Mouse (Mus musculus) kidney, embryonic 15.5 days (tissue): ENCODE measurements around the gene Mief2. TPM values are rescaled to one million over a fixed set of nuclear protein-coding genes. Genes with fewer than 3 reads are reported as not detected.
A peak's percentile ranks its signal among the peaks of the same experiment; 100 is the strongest.

Source experiments
- ATAC-seq: fragments of 200-750 bp; cut with Nextera tagmentation; replicated peaks from 2 replicates; pipeline ENCODE4 v1.8.0; 2017; ENCODE audit warnings: moderate TSS enrichment; ENCODE audit not compliant: low FRiP score
- H3K27ac ChIP-seq: fragments of 300-500 bp; sonication (generic); 2 replicates; pipeline ENCODE4 v1.5.1; 2015; ENCODE audit warnings: mild to moderate bottlenecking, inconsistent platforms
- H3K27me3 ChIP-seq: fragments of 300-500 bp; sonication (generic); 2 replicates; pipeline ENCODE4 v1.6.1; 2015; ENCODE audit warnings: inconsistent platforms
- H3K36me3 ChIP-seq: fragments of 300-500 bp; sonication (generic); 2 replicates; pipeline ENCODE4 v1.6.1; 2015; ENCODE audit warnings: inconsistent platforms
- H3K4me1 ChIP-seq: fragments of 300-500 bp; sonication (generic); 2 replicates; pipeline ENCODE4 v1.6.1; 2015; ENCODE audit warnings: inconsistent platforms
- H3K4me2 ChIP-seq: fragments of 300-500 bp; sonication (generic); 2 replicates; pipeline ENCODE4 v1.6.1; 2015; ENCODE audit warnings: moderate library complexity, mild to moderate bottlenecking, inconsistent platforms
- H3K4me3 ChIP-seq: fragments of 300-500 bp; sonication (generic); replicated peaks from 2 replicates; pipeline ENCODE4 v1.5.1; 2015; ENCODE audit warnings: mild to moderate bottlenecking, inconsistent platforms
- H3K9ac ChIP-seq: fragments of 300-500 bp; sonication (generic); 2 replicates; pipeline ENCODE4 v1.6.1; 2015; ENCODE audit warnings: mild to moderate bottlenecking, inconsistent platforms
- H3K9me3 ChIP-seq: fragments of 300-500 bp; sonication (generic); replicated peaks from 2 replicates; pipeline ENCODE4 v1.6.1; 2016; ENCODE audit warnings: inconsistent platforms
- WGBS: fragments of 180-500 bp; shearing (Covaris S2); methylation state at CpG from one replicate; pipeline ENCODE4 v1.1.7; 2015; ENCODE audit warnings: mixed read lengths; 5-methylcytosine and 5-hydroxymethylcytosine counted together
- polyA plus RNA-seq: library from polyadenylated mRNA; unstranded; fragments of >200 nt; fragmentation: Nextera tagmentation; extraction: Ambion mirVana; gene quantifications from 2 replicates; pipeline ENCODE4 v1.2.1, GENCODE M21; 2015

Gene Mief2
- 15.7 TPM in 2 replicates for polyA plus RNA-seq

GRCm38 (mm10) chr11:60728260-60728761 is at the start of gene Mief2:
Gene Mief2 (plus strand): TSS chr11:60728398.
- H3K4me2 ChIP-seq: peak within 1 kb of the TSS; percentile 62
- peak within 1 kb of the TSS; percentile 84 for H3K4me3 ChIP-seq
- WGBS: under 1% methylated on average over 44 of the region's 44 CpGs
- peaks cover 32% of the 10 kb centered on the region for H3K4me1 ChIP-seq
- H3K27me3 ChIP-seq: no peaks in the 10 kb centered on the region
- peak; percentile 92 for ATAC-seq
- H3K9ac ChIP-seq: peak within 1 kb of the TSS; percentile 86
- H3K36me3 ChIP-seq: peaks cover 46% of the 10 kb centered on the region
- no peaks in the 10 kb centered on the region for H3K9me3 ChIP-seq
- H3K27ac ChIP-seq: peak within 1 kb of the TSS; percentile 93

- no peak for ATAC-seq
- Histone ChIP-seq H3K4me2 (no peak overlapping the region), H3K36me3 (no peaks in the 10 kb centered on the region), H3K9ac (no peak overlapping the region), H3K4me3 (no peak overlapping the region), H3K9me3 (no peaks in the 10 kb centered on the region), H3K27me3 (no peaks in the 10 kb centered on the region), H3K4me1 (peaks cover 20% of the 10 kb centered on the region), H3K27ac (no peak overlapping the region)
- 65% methylated on average over 1 of the region's 1 CpGs for WGBS
Measured at GRCm38 (mm10) chr11:60696165-60696564, 32.0 kb upstream of the Mief2 start.

GRCm38 (mm10) chr11:60697561-60697960 is 30.6 kb upstream of the Mief2 start:
- H3K9me3 ChIP-seq: no peaks in the 10 kb centered on the region
- no peaks in the 10 kb centered on the region for H3K36me3 ChIP-seq
- H3K27me3 ChIP-seq: no peaks in the 10 kb centered on the region
- H3K27ac ChIP-seq: no peak overlapping the region
- no peak for ATAC-seq
- H3K4me1 ChIP-seq: peaks cover 31% of the 10 kb centered on the region
- no peak overlapping the region for H3K9ac ChIP-seq
- 82% methylated on average over 2 of the region's 2 CpGs for WGBS
- H3K4me2 ChIP-seq: no peak overlapping the region
- H3K4me3 ChIP-seq: no peak overlapping the region

- Histone ChIP-seq H3K9ac (peak overlapping the region; percentile 87), H3K4me3 (peak overlapping the region; percentile 89), H3K9me3 (no peaks in the 10 kb centered on the region), H3K27me3 (no peaks in the 10 kb centered on the region), H3K36me3 (no peaks in the 10 kb centered on the region), H3K4me2 (peak overlapping the region; percentile 65), H3K4me1 (peaks cover 37% of the 10 kb centered on the region), H3K27ac (peak overlapping the region; percentile 95)
- 3% methylated on average over 22 of the region's 22 CpGs for WGBS
- peak; percentile 63 for ATAC-seq
Measured at GRCm38 (mm10) chr11:60698806-60699523, 29.2 kb upstream of the Mief2 start.

- Histone ChIP-seq H3K27me3 (no peaks in the 10 kb centered on the region), H3K36me3 (peaks cover 5% of the 10 kb centered on the region; the same call in 1 of the 2 replicates), H3K4me2 (peak within 1 kb of the TSS; percentile 65), H3K4me1 (peaks cover 37% of the 10 kb centered on the region), H3K27ac (peak within 1 kb of the TSS; percentile 95), H3K4me3 (peak within 1 kb of the TSS; percentile 89), H3K9ac (peak within 1 kb of the TSS; percentile 87), H3K9me3 (no peaks in the 10 kb centered on the region)
- under 1% methylated on average over 55 of the region's 73 CpGs for WGBS
- peak; percentile 92 for ATAC-seq
Measured at GRCm38 (mm10) chr11:60699524-60700075, 28.6 kb upstream of the Mief2 start, which contains the start of gene Llgl1. Gene Llgl1 (plus strand): TSS chr11:60699723.

GRCm38 (mm10) chr11:60700320-60701185 is 27.6 kb upstream of the Mief2 start:
- no peaks in the 10 kb centered on the region for H3K27me3 ChIP-seq
- H3K4me3 ChIP-seq: peak overlapping the region; percentile 89
- WGBS: 25% methylated on average over 12 of the region's 12 CpGs
- peaks cover 14% of the 10 kb centered on the region; the same call in 1 of the 2 replicates for H3K36me3 ChIP-seq
- peaks cover 37% of the 10 kb centered on the region for H3K4me1 ChIP-seq
- H3K9me3 ChIP-seq: no peaks in the 10 kb centered on the region
- peak overlapping the region; percentile 87 for H3K9ac ChIP-seq
- H3K27ac ChIP-seq: peak overlapping the region; percentile 95; the same call in 1 of the 2 replicates
- ATAC-seq: no peak
- peak overlapping the region; percentile 65 for H3K4me2 ChIP-seq

- Histone ChIP-seq H3K9ac (no peak overlapping the region), H3K27me3 (no peaks in the 10 kb centered on the region), H3K9me3 (no peaks in the 10 kb centered on the region), H3K36me3 (peaks cover 25% of the 10 kb centered on the region), H3K4me1 (peaks cover 37% of the 10 kb centered on the region), H3K4me2 (0 out of 2 replicates have a peak overlapping the region, but pooled peaks have one; percentile 8), H3K27ac (no peak overlapping the region), H3K4me3 (no peak overlapping the region)
- 66% methylated on average over 4 of the region's 4 CpGs for WGBS
- ATAC-seq: no peak
Measured at GRCm38 (mm10) chr11:60701611-60702010, 26.6 kb upstream of the Mief2 start.

GRCm38 (mm10) chr11:60703131-60703530 is 25.1 kb upstream of the Mief2 start:
- Histone ChIP-seq H3K27ac (no peak overlapping the region), H3K27me3 (no peaks in the 10 kb centered on the region), H3K4me2 (no peak overlapping the region), H3K9me3 (no peaks in the 10 kb centered on the region), H3K4me1 (peaks cover 41% of the 10 kb centered on the region), H3K36me3 (peaks cover 40% of the 10 kb centered on the region), H3K4me3 (no peak overlapping the region), H3K9ac (no peak overlapping the region)
- 36% methylated on average over 4 of the region's 4 CpGs for WGBS
- ATAC-seq: no peak

- no peak for ATAC-seq
- Histone ChIP-seq H3K4me3 (no peak overlapping the region), H3K9me3 (no peaks in the 10 kb centered on the region), H3K4me2 (no peak overlapping the region), H3K4me1 (peaks cover 31% of the 10 kb centered on the region), H3K9ac (no peak overlapping the region), H3K27me3 (no peaks in the 10 kb centered on the region), H3K36me3 (peaks cover 51% of the 10 kb centered on the region), H3K27ac (no peak overlapping the region)
- 93% methylated on average over 19 of the region's 19 CpGs for WGBS
Measured at GRCm38 (mm10) chr11:60704023-60704880, 23.9 kb upstream of the Mief2 start.

- no peak overlapping the region for H3K4me2 ChIP-seq
- H3K4me1 ChIP-seq: peaks cover 30% of the 10 kb centered on the region
- H3K27ac ChIP-seq: no peak overlapping the region
- no peaks in the 10 kb centered on the region for H3K27me3 ChIP-seq
- WGBS: 92% methylated on average over 3 of the region's 3 CpGs
- H3K4me3 ChIP-seq: no peak overlapping the region
- no peaks in the 10 kb centered on the region for H3K9me3 ChIP-seq
- ATAC-seq: no peak
- peaks cover 61% of the 10 kb centered on the region for H3K36me3 ChIP-seq
- H3K9ac ChIP-seq: no peak overlapping the region
Measured at GRCm38 (mm10) chr11:60705255-60705654, 22.9 kb upstream of the Mief2 start.

GRCm38 (mm10) chr11:60706076-60706475 is 22.1 kb upstream of the Mief2 start:
- no peak overlapping the region for H3K4me3 ChIP-seq
- H3K9ac ChIP-seq: no peak overlapping the region
- no peaks in the 10 kb centered on the region for H3K9me3 ChIP-seq
- H3K4me2 ChIP-seq: no peak overlapping the region
- H3K4me1 ChIP-seq: peaks cover 22% of the 10 kb centered on the region
- no peak for ATAC-seq
- H3K27me3 ChIP-seq: no peaks in the 10 kb centered on the region
- H3K36me3 ChIP-seq: peaks cover 69% of the 10 kb centered on the region
- H3K27ac ChIP-seq: no peak overlapping the region
- WGBS: 94% methylated on average over 7 of the region's 7 CpGs
